Mouse (Mus musculus): ENCODE results near the gene Prr12.

GRCm38 (mm10) chr7:45068000-45068318 is 15.3 kb upstream of the Prr12 start:
- 0 out of 2 replicates have a peak, but pooled peaks have one; percentile 15 for TF ChIP-seq CTCF (IDR thresholded peaks at IDR 0.05; ENCODE audit: insufficient read depth, low read depth, low read length)
- TF ChIP-seq POLR2A (IDR thresholded peaks at IDR 0.05; ENCODE audit: insufficient read depth, low read depth, low read length), result no peak
